8 mouse cellular contexts compared by ENCODE assay signal in genomic region chr5:148398766-148399659, GRCm38 (mm10). TPM values are rescaled to one million over a fixed set of nuclear protein-coding genes. Genes with fewer than 3 reads are reported as not detected.
DNase-seq lines count a peak whose midpoint lies in the region; ATAC-seq lines count a peak whose summit lies in the region.

No protein-coding gene starts in this region.

- DNase-seq in kidney, adult 11 months = peak; percentile 28
- no peak for DNase-seq in kidney, adult 9 months
- peak; percentile 61 to 65 for DNase-seq in cerebellum, postnatal 25 days
- peak; percentile 33 for DNase-seq in gastrocnemius, postnatal 25 days
- peak; percentile 76 for DNase-seq in liver, embryonic 11.5 days (ENCODE audit: low spot score)
- DNase-seq in monocyte, adult 2 months (ENCODE audit: low read depth in 1 of 2, low spot score in 2 of 2) = peak; percentile 18 to 68
- DNase-seq in telencephalon, adult 2 months (ENCODE audit: low read depth, low spot score) = peak; percentile 56

- H3K4me2 ChIP-seq in intestine, embryonic 16.5 days (ENCODE audit: low read depth, low read length) = peak overlapping the region; percentile 88
- peak overlapping the region; percentile 96 for H3K4me2 ChIP-seq in liver, embryonic 11.5 days

- peaks cover 4% of the 10 kb centered on the region; the same call in 1 of the 2 replicates for H3K36me3 ChIP-seq in intestine, embryonic 16.5 days (ENCODE audit: control insufficient read depth, insufficient read depth, low read length)
- peaks cover 11% of the 10 kb centered on the region; the same call in 1 of the 2 replicates for H3K36me3 ChIP-seq in liver, embryonic 11.5 days (ENCODE audit: control insufficient read depth, insufficient read depth, low read length)

- H3K27me3 ChIP-seq in intestine, embryonic 16.5 days (replicated peaks; ENCODE audit: control insufficient read depth, insufficient read depth, low read length) = no peaks in the 10 kb centered on the region
- H3K27me3 ChIP-seq in liver, embryonic 11.5 days (replicated peaks; ENCODE audit: control insufficient read depth, insufficient read depth, low read length) = no peaks in the 10 kb centered on the region

- H3K4me3 ChIP-seq in intestine, embryonic 16.5 days (ENCODE audit: low read length) = peak overlapping the region; percentile 90
- H3K4me3 ChIP-seq in liver, embryonic 11.5 days (ENCODE audit: low read depth, low read length) = peak overlapping the region; percentile 88

- WGBS in intestine, embryonic 16.5 days = 2% methylated on average over 58 of the region's 58 CpGs
- 1% methylated on average over 58 of the region's 58 CpGs for WGBS in liver, embryonic 11.5 days

- peaks cover 10% of the 10 kb centered on the region; the same call in 1 of the 2 replicates for H3K4me1 ChIP-seq in intestine, embryonic 16.5 days (ENCODE audit: control insufficient read depth, insufficient read depth, low read length)
- peaks cover 10% of the 10 kb centered on the region for H3K4me1 ChIP-seq in liver, embryonic 11.5 days (replicated peaks; ENCODE audit: control insufficient read depth, insufficient read depth, low read length)

- peak overlapping the region; percentile 78 for H3K27ac ChIP-seq in intestine, embryonic 16.5 days (ENCODE audit: low read length)
- H3K27ac ChIP-seq in liver, embryonic 11.5 days (ENCODE audit: low read depth, low read length) = peak overlapping the region; percentile 82

- H3K9ac ChIP-seq in intestine, embryonic 16.5 days (ENCODE audit: low read depth, low read length) = peak overlapping the region; percentile 89
- H3K9ac ChIP-seq in liver, embryonic 11.5 days (ENCODE audit: low read depth, low read length) = peak overlapping the region; percentile 96

- ATAC-seq in intestine, embryonic 16.5 days = peak; percentile 84
- ATAC-seq in liver, embryonic 11.5 days (replicated peaks; ENCODE audit: low FRiP score) = peak; percentile 72

- no peaks in the 10 kb centered on the region for H3K9me3 ChIP-seq in intestine, embryonic 16.5 days (ENCODE audit: control insufficient read depth, low read length)
- no peaks in the 10 kb centered on the region for H3K9me3 ChIP-seq in liver, embryonic 11.5 days (ENCODE audit: control insufficient read depth, low read length)

RNA-seq across cellular contexts. Expression of gene Slc7a1, which starts 0.7 kb away (rescaled TPM):
- total RNA-seq in gastrocnemius, postnatal 25 days (2021) = 1 to 10 TPM; 2.9 to 3.1 TPM
- 20.0 and 22.5 TPM in 2 replicates for polyA plus RNA-seq in intestine, embryonic 16.5 days (2015; fragmentation: Nextera tagmentation; extraction: Ambion mirVana)
- 58.4 and 63.4 TPM in 2 replicates for polyA plus RNA-seq in liver, embryonic 11.5 days (2014; fragmentation: Nextera tagmentation; extraction: Ambion mirVana)
